Mouse (Mus musculus) olfactory bulb, adult 2 months (tissue): ENCODE measurements around the gene Gm28048.

ENCODE experiments used
- CTCF ChIP-seq: fragments of 200-500 bp; IDR thresholded peaks from 2 replicates; pipeline ENCODE4 v1.5.1; 2012; ENCODE audit warnings: low read depth, mild to moderate bottlenecking, low read length, moderate library complexity; ENCODE audit not compliant: insufficient read depth
- POLR2A ChIP-seq: fragments of 200-500 bp; IDR thresholded peaks from 2 replicates; pipeline ENCODE4 v1.6.1; 2012; ENCODE audit warnings: mild to moderate bottlenecking, low read depth, low read length, moderate library complexity; ENCODE audit not compliant: insufficient read depth

- TF ChIP-seq CTCF (no peak), POLR2A (no peak)
Observed at GRCm38 (mm10) chr11:22885350-22885749, 96.5 kb downstream of the Gm28048 start.
